Mouse (Mus musculus) neural tube, embryonic 14.5 days (tissue): Measurements from ENCODE around the gene Lrrc4. TPM values are rescaled to one million over a fixed set of nuclear protein-coding genes. Genes with fewer than 3 reads are reported as not detected.

Experiments
- ATAC-seq: fragments of 200-750 bp; cut with Nextera tagmentation; 2 replicates; pipeline ENCODE4 v1.8.0; 2017; ENCODE audit warnings: low read depth, mild to moderate bottlenecking, moderate TSS enrichment, moderate library complexity
- H3K27ac ChIP-seq: fragments of 300-500 bp; sonication (generic); 2 replicates; pipeline ENCODE4 v1.5.1; 2014; ENCODE audit warnings: low read depth, mild to moderate bottlenecking, control low read depth, low read length, moderate library complexity, mixed read lengths
- H3K27me3 ChIP-seq: fragments of 300-500 bp; sonication (generic); 2 replicates; pipeline ENCODE4 v1.6.1; 2014; ENCODE audit warnings: low read length; ENCODE audit not compliant: control insufficient read depth, insufficient read depth
- H3K36me3 ChIP-seq: fragments of 300-500 bp; sonication (generic); 2 replicates; pipeline ENCODE4 v1.6.1; 2014; ENCODE audit warnings: low read length, mixed read lengths; ENCODE audit not compliant: control insufficient read depth, insufficient read depth
- H3K4me1 ChIP-seq: fragments of 300-500 bp; sonication (generic); 2 replicates; pipeline ENCODE4 v1.6.1; 2014; ENCODE audit warnings: low read length; ENCODE audit not compliant: control insufficient read depth, insufficient read depth
- H3K4me2 ChIP-seq: fragments of 300-500 bp; sonication (generic); 2 replicates; pipeline ENCODE4 v1.6.1; 2014; ENCODE audit warnings: mild to moderate bottlenecking, low read depth, low read length, control low read depth
- H3K4me3 ChIP-seq: fragments of 300-500 bp; sonication (generic); 2 replicates; pipeline ENCODE4 v1.5.1; 2014; ENCODE audit warnings: low read depth, low read length, control low read depth, mixed read lengths
- H3K9ac ChIP-seq: fragments of 300-500 bp; sonication (generic); replicated peaks from 2 replicates; pipeline ENCODE4 v1.6.1; 2014; ENCODE audit warnings: low read depth, mild to moderate bottlenecking, control low read depth, low read length, mixed read lengths
- H3K9me3 ChIP-seq: fragments of 300-500 bp; sonication (generic); 2 replicates; pipeline ENCODE4 v1.6.1; 2016; ENCODE audit warnings: low read length; ENCODE audit not compliant: control insufficient read depth
- WGBS: fragments of 180-500 bp; shearing (Covaris S2); extraction: QIAGEN DNeasy Blood & Tissue Kit; methylation state at CpG from one replicate; pipeline ENCODE4 v1.1.7; 2014; 5-methylcytosine and 5-hydroxymethylcytosine counted together
- polyA plus RNA-seq: library from polyadenylated mRNA; unstranded; fragments of >200 nt; fragmentation: Nextera tagmentation; extraction: Ambion mirVana; gene quantifications from 2 replicates; pipeline ENCODE4 v1.2.1, GENCODE M21; 2014

Gene Lrrc4
- polyA plus RNA-seq, 1 experiment from 2014 or later: 11.5 TPM

DNA sequence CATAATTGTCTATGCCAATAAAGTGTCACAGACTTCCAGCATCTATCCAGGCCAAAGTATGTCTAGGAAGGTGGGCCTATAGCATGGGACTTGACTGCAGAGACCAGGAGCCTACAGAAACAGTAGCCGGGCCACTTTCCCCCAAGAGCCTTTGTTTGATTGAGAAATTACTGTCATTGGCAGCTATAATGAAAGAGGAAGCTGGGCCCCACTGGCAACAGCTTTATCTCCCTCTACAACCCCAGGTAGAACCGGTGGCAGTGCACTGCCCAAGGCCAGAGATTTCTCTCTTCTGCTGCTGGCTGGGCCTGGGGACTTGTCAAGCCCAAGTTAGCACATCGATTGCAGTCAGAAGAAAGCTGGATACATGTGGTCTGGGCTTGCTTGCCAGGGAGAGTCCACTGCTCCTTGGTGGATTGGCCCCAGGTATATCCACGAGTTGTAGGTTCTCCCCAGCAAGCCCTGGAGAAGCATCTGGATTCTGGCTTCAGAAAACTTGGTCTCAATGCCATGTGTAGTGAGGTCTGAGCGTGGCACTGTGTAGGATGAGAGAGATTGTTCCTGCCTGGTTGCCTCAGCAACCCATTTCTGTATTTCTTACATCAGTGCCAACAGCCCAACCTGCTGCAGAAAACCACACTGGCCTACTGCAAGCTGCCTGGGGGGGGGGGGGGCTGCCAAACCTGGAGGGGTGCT, 40.3 kb upstream of the Lrrc4 start:
- Histone ChIP-seq H3K9me3 (no peaks in the 10 kb centered on the region), H3K27ac (no peak overlapping the region), H3K9ac (no peak overlapping the region), H3K4me2 (no peak overlapping the region), H3K27me3 (no peaks in the 10 kb centered on the region), H3K4me1 (peaks cover 16% of the 10 kb centered on the region), H3K4me3 (no peak overlapping the region), H3K36me3 (no peaks in the 10 kb centered on the region)
- ATAC-seq: no peak
- 72% methylated on average over 5 of the region's 5 CpGs for WGBS

- WGBS: 54% methylated on average over 2 of the region's 2 CpGs
- Histone ChIP-seq H3K4me3 (no peak overlapping the region), H3K27ac (no peak overlapping the region), H3K9me3 (no peaks in the 10 kb centered on the region), H3K4me2 (no peak overlapping the region), H3K27me3 (no peaks in the 10 kb centered on the region), H3K4me1 (peaks cover 13% of the 10 kb centered on the region), H3K9ac (no peak overlapping the region), H3K36me3 (no peaks in the 10 kb centered on the region)
- ATAC-seq: peak; percentile 22; the same call in 1 of the 2 replicates
These were observed 36.1 kb upstream of the Lrrc4 start for GRCm38 (mm10) chr6:28867516-28868251.

DNA sequence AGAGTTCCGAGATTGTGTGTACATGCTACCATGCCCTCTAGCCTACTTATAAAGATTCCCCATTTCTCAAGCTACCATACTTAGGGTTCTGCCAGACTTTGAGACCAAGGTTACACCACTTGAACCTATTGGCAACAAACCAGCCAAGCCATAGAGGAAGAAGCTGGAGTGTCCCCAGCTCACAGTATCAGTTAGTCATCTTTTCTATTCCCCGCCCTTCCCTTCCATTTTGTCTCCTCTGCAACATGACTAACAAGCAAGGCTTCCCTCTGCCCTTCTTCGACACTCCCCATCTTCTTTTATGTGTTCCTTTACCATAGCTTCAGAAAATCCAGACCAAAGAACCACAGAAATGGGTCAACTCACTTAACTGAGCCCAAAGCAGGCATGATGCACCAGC, 34.7 kb upstream of the Lrrc4 start:
- Histone ChIP-seq H3K9ac (no peak overlapping the region), H3K4me2 (no peak overlapping the region), H3K27ac (no peak overlapping the region), H3K4me1 (peaks cover 13% of the 10 kb centered on the region), H3K27me3 (no peaks in the 10 kb centered on the region), H3K9me3 (no peaks in the 10 kb centered on the region), H3K4me3 (no peak overlapping the region), H3K36me3 (no peaks in the 10 kb centered on the region)
- no peak for ATAC-seq
- WGBS: 97% methylated on average over 3 of the region's 3 CpGs

DNA sequence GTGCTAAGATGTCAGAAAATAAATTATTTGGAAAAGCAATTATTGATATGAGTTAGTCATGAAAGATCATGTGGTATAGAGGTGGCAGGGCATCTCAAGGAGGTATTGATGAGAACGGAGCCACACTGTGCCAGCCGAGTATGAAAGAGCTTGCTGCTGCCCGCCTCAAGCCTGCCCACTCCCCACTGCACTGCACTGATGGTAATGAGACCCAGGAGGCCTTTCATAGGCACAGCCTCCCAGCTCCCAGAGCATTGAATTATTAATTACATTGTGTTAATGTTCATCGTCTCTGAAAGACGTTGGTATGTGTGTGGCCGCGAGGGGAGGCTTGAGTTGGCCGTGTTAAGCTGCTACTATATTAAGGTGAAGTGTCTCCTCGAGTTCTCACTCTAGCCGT, 33.6 kb upstream of the Lrrc4 start:
- WGBS: 22% methylated on average over 10 of the region's 10 CpGs
- Histone ChIP-seq H3K27ac (peak overlapping the region; percentile 68), H3K27me3 (no peaks in the 10 kb centered on the region), H3K4me3 (no peak overlapping the region), H3K36me3 (no peaks in the 10 kb centered on the region), H3K9me3 (no peaks in the 10 kb centered on the region), H3K4me2 (no peak overlapping the region), H3K4me1 (peaks cover 13% of the 10 kb centered on the region), H3K9ac (no peak overlapping the region)
- ATAC-seq: peak; percentile 84

DNA sequence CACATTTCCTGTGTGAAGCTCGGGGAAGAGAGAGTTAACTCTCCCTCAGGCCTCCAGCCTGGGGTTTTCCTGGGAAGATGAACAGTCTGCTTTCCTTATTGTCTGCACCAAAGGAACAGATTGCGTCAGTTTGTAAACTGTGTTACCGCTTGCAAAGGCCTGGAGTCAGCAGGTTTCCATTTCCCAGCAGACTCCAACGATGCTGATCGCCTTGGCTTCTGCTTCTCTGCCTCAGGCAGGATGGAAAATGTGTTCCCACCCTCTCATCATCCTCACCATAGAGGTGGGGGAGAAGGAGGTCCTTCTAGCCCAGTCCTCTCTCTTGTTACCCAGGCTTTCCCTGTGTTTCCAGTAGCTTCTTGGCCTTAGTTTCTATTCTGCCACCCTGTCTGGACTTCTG, 33.1 kb upstream of the Lrrc4 start:
- Histone ChIP-seq H3K9me3 (no peaks in the 10 kb centered on the region), H3K4me2 (no peak overlapping the region), H3K4me1 (peaks cover 13% of the 10 kb centered on the region), H3K4me3 (no peak overlapping the region), H3K9ac (no peak overlapping the region), H3K27me3 (no peaks in the 10 kb centered on the region), H3K36me3 (no peaks in the 10 kb centered on the region), H3K27ac (peak overlapping the region; percentile 68)
- WGBS: 9% methylated on average over 5 of the region's 5 CpGs
- peak; percentile 58 for ATAC-seq

- Histone ChIP-seq H3K4me3 (no peak overlapping the region), H3K4me2 (no peak overlapping the region), H3K4me1 (peaks cover 13% of the 10 kb centered on the region), H3K9ac (no peak overlapping the region), H3K9me3 (no peaks in the 10 kb centered on the region), H3K27me3 (no peaks in the 10 kb centered on the region), H3K36me3 (no peaks in the 10 kb centered on the region), H3K27ac (no peak overlapping the region)
- 64% methylated on average over 8 of the region's 8 CpGs for WGBS
- ATAC-seq: no peak
These were observed 30.8 kb upstream of the Lrrc4 start for GRCm38 (mm10) chr6:28862304-28862703.

GRCm38 (mm10) chr6:28860922-28861321, 29.4 kb upstream of the Lrrc4 start:
- H3K4me2 ChIP-seq: no peak overlapping the region
- WGBS: 23% methylated on average over 2 of the region's 2 CpGs
- H3K27me3 ChIP-seq: no peaks in the 10 kb centered on the region
- no peak overlapping the region for H3K4me3 ChIP-seq
- no peak for ATAC-seq
- H3K27ac ChIP-seq: no peak overlapping the region
- H3K36me3 ChIP-seq: no peaks in the 10 kb centered on the region
- H3K4me1 ChIP-seq: peaks cover 13% of the 10 kb centered on the region
- H3K9ac ChIP-seq: no peak overlapping the region
- H3K9me3 ChIP-seq: no peaks in the 10 kb centered on the region

DNA sequence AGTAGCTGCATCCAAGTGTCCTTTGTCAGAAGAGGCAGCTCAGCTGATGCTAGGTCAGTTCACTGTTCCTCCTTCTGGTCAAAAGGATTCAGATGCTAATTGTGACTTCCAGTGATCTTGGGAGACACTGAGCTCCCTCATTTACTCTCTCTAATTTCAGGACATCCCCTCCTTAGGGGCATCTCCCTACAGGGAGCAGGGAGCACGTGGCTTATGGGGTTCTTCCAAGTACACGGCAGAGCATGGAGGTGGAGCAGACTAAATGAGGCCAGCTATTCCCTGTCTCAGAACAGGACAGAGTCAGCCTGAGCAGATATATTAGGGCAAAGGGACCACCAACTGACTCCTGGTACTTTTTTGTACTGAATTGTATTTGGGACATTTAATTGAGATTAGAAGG, 28.9 kb upstream of the Lrrc4 start:
- Histone ChIP-seq H3K4me1 (peaks cover 13% of the 10 kb centered on the region), H3K27me3 (no peaks in the 10 kb centered on the region), H3K27ac (no peak overlapping the region), H3K4me2 (no peak overlapping the region), H3K9me3 (no peaks in the 10 kb centered on the region), H3K36me3 (no peaks in the 10 kb centered on the region), H3K4me3 (no peak overlapping the region), H3K9ac (no peak overlapping the region)
- ATAC-seq: no peak
- 21% methylated on average over 2 of the region's 2 CpGs for WGBS

- Histone ChIP-seq H3K27me3 (no peaks in the 10 kb centered on the region), H3K4me3 (no peak overlapping the region), H3K9ac (no peak overlapping the region), H3K36me3 (no peaks in the 10 kb centered on the region), H3K4me2 (no peak overlapping the region), H3K4me1 (peaks cover 7% of the 10 kb centered on the region), H3K9me3 (no peaks in the 10 kb centered on the region), H3K27ac (no peak overlapping the region)
- 91% methylated on average over 2 of the region's 2 CpGs for WGBS
- no peak for ATAC-seq
These were observed 27.5 kb upstream of the Lrrc4 start for GRCm38 (mm10) chr6:28859094-28859493.
